Mouse (Mus musculus) midbrain, postnatal 0 days (tissue): ENCODE measurements around the gene Zfp580. TPM values are rescaled to one million over a fixed set of nuclear protein-coding genes. Genes with fewer than 3 reads are reported as not detected.

Experiments
- ATAC-seq: fragments of 200-750 bp; cut with Nextera tagmentation; 2 replicates; pipeline ENCODE4 v1.8.0; 2017; ENCODE audit warnings: moderate number of reproducible peaks, mild to moderate bottlenecking, moderate TSS enrichment, moderate library complexity; ENCODE audit not compliant: low FRiP score
- DNase-seq: peaks from one replicate; pipeline ENCODE4 v3.0.0-alpha.2; 2015; ENCODE audit warnings: low spot score
- H3K27ac ChIP-seq: fragments of 300-500 bp; sonication (generic); 2 replicates; pipeline ENCODE4 v1.5.1; 2014; ENCODE audit warnings: low read depth, mild to moderate bottlenecking, low read length, mixed read lengths
- H3K27me3 ChIP-seq: fragments of 300-500 bp; sonication (generic); 2 replicates; pipeline ENCODE4 v1.6.1; 2014; ENCODE audit warnings: low read length, control low read depth, mixed read lengths; ENCODE audit not compliant: insufficient read depth
- H3K36me3 ChIP-seq: fragments of 300-500 bp; sonication (generic); 2 replicates; pipeline ENCODE4 v1.6.1; 2014; ENCODE audit warnings: low read length, control low read depth, mixed read lengths; ENCODE audit not compliant: insufficient read depth
- H3K4me1 ChIP-seq: fragments of 300-500 bp; sonication (generic); 2 replicates; pipeline ENCODE4 v1.6.1; 2014; ENCODE audit warnings: mild to moderate bottlenecking, control low read depth, antibody characterized with exemption, low read length, mixed read lengths; ENCODE audit not compliant: insufficient read depth
- H3K4me2 ChIP-seq: fragments of 300-500 bp; sonication (generic); 2 replicates; pipeline ENCODE4 v1.6.1; 2014; ENCODE audit warnings: low read depth, mild to moderate bottlenecking, low read length, mixed read lengths; ENCODE audit not compliant: poor library complexity, severe bottlenecking
- H3K4me3 ChIP-seq: fragments of 300-500 bp; sonication (generic); 2 replicates; pipeline ENCODE4 v1.5.1; 2014; ENCODE audit warnings: low read depth, mild to moderate bottlenecking, low read length, moderate library complexity
- H3K9ac ChIP-seq: fragments of 300-500 bp; sonication (generic); replicated peaks from 2 replicates; pipeline ENCODE4 v1.6.1; 2014; ENCODE audit warnings: mild to moderate bottlenecking, low read length, moderate library complexity, mixed read lengths; ENCODE audit not compliant: poor library complexity, severe bottlenecking
- H3K9me3 ChIP-seq: fragments of 300-500 bp; sonication (generic); 2 replicates; pipeline ENCODE4 v1.6.1; 2016; ENCODE audit warnings: low read length, control low read depth
- CTCF ChIP-seq: IDR thresholded peaks from 2 replicates; pipeline ENCODE4 v1.5.1; 2016; ENCODE audit warnings: antibody characterized with exemption, mild to moderate bottlenecking
- WGBS: fragments of 180-500 bp; shearing (Covaris S2); extraction: QIAGEN DNeasy Blood & Tissue Kit; methylation state at CpG from one replicate; pipeline ENCODE4 v1.1.7; 2014; 5-methylcytosine and 5-hydroxymethylcytosine counted together
- polyA plus RNA-seq: library from polyadenylated mRNA; unstranded; fragments of >200 nt; fragmentation: Nextera tagmentation; extraction: Ambion mirVana; gene quantifications from 2 replicates; pipeline ENCODE4 v1.2.1, GENCODE M21; 2015
- total RNA-seq: library from RNA; depleted of rRNA; stranded (reverse); fragments of >200 nt; gene quantifications from 2 replicates; pipeline ENCODE4 v1.2.3, GENCODE M21; 2014

Gene Zfp580
- total and polyA plus RNA-seq, 2 experiments from 2014 or later, result 77.7 to 157 TPM

- H3K27me3 ChIP-seq, result peaks cover 7% of the 10 kb centered on the region; the same call in 1 of the 2 replicates
- peak overlapping the region; percentile 84 for H3K4me2 ChIP-seq
- DNase-seq (no peak), ATAC-seq (no peak)
- H3K9ac ChIP-seq, result peak overlapping the region; percentile 76
- no peaks in the 10 kb centered on the region for H3K36me3 ChIP-seq
- H3K4me1 ChIP-seq, result peaks cover 25% of the 10 kb centered on the region; the same call in 1 of the 2 replicates
- 31% methylated on average over 11 of the region's 11 CpGs for WGBS
- peak overlapping the region; percentile 45 for H3K4me3 ChIP-seq
- H3K9me3 ChIP-seq, result no peaks in the 10 kb centered on the region
- TF ChIP-seq CTCF, result peak; percentile 48
- no peak overlapping the region; the same call in 1 of the 2 replicates for H3K27ac ChIP-seq
These were observed 6.5 kb downstream of the Zfp580 start for GRCm38 (mm10) chr7:5057804-5058203.

- no peak overlapping the region for H3K27ac ChIP-seq
- H3K9me3 ChIP-seq, result no peaks in the 10 kb centered on the region
- H3K4me3 ChIP-seq, result no peak overlapping the region
- H3K4me1 ChIP-seq, result peaks cover 19% of the 10 kb centered on the region; the same call in 1 of the 2 replicates
- no peak for TF ChIP-seq CTCF
- no peak for ATAC-seq
- DNase-seq, result no peak
- H3K4me2 ChIP-seq, result no peak overlapping the region
- H3K27me3 ChIP-seq, result peaks cover 7% of the 10 kb centered on the region; the same call in 1 of the 2 replicates
- no peak overlapping the region for H3K9ac ChIP-seq
- H3K36me3 ChIP-seq, result no peaks in the 10 kb centered on the region
- WGBS, result 90% methylated on average over 1 of the region's 1 CpGs
These were observed 7.3 kb downstream of the Zfp580 start for GRCm38 (mm10) chr7:5058631-5059030.

DNA sequence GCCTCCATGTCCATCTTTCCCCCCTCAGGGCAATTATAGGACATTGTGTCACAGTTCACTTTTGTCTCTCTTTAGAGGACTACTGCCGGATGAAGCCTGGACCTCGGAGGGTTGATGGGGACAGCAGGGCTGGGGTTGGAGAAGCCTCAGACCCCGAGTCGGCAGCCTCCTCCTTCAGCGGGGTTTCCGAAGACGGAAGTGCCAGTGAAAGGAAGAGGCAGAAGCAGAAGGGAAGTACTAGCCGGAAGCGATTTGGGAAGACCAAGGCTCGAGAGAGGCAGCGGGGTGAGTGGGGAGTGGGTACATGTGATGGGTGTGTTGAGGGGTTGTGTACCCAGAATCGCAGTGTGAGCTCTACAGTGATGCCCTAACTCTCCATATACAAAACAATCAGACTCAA lies 8.1 kb downstream of the Zfp580 start:
- H3K9ac ChIP-seq, result 0 out of 2 replicates have a peak overlapping the region, but pooled peaks have one; percentile 81
- DNase-seq (no peak), ATAC-seq (no peak)
- no peak for TF ChIP-seq CTCF
- peaks cover 6% of the 10 kb centered on the region; the same call in 1 of the 2 replicates for H3K27me3 ChIP-seq
- H3K9me3 ChIP-seq, result no peaks in the 10 kb centered on the region
- 91% methylated on average over 12 of the region's 12 CpGs for WGBS
- no peaks in the 10 kb centered on the region for H3K36me3 ChIP-seq
- H3K27ac ChIP-seq, result peak overlapping the region; percentile 95
- H3K4me1 ChIP-seq, result peaks cover 20% of the 10 kb centered on the region; the same call in 1 of the 2 replicates
- no peak overlapping the region for H3K4me3 ChIP-seq
- no peak overlapping the region for H3K4me2 ChIP-seq

GRCm38 (mm10) chr7:5060239-5060731 lies 8.9 kb downstream of the Zfp580 start:
- H3K4me3 ChIP-seq, result peak overlapping the region; percentile 70
- no peaks in the 10 kb centered on the region for H3K36me3 ChIP-seq
- WGBS, result 2% methylated on average over 27 of the region's 27 CpGs
- no peaks in the 10 kb centered on the region for H3K9me3 ChIP-seq
- H3K4me1 ChIP-seq, result peaks cover 15% of the 10 kb centered on the region; the same call in 1 of the 2 replicates
- H3K9ac ChIP-seq, result peak overlapping the region; percentile 81
- peak; percentile 92 for DNase-seq
- peak; percentile 79 for TF ChIP-seq CTCF
- no peaks in the 10 kb centered on the region; the same call in 1 of the 2 replicates for H3K27me3 ChIP-seq
- ATAC-seq, result no peak
- peak overlapping the region; percentile 88 for H3K4me2 ChIP-seq
- peak overlapping the region; percentile 95 for H3K27ac ChIP-seq

GRCm38 (mm10) chr7:5060944-5061773 lies 9.8 kb downstream of the Zfp580 start:
- Histone ChIP-seq H3K27me3 (no peaks in the 10 kb centered on the region), H3K4me2 (peak overlapping the region; percentile 88), H3K4me3 (peak overlapping the region; percentile 70), H3K36me3 (no peaks in the 10 kb centered on the region), H3K9me3 (no peaks in the 10 kb centered on the region), H3K9ac (peak overlapping the region; percentile 81), H3K4me1 (peaks cover 18% of the 10 kb centered on the region; the same call in 1 of the 2 replicates), H3K27ac (peak overlapping the region; percentile 95)
- ATAC-seq (peak; percentile 91), DNase-seq (peak; percentile 99)
- under 1% methylated on average over 60 of the region's 60 CpGs for WGBS
- peak; percentile 81 for TF ChIP-seq CTCF
